Mouse (Mus musculus): ENCODE measurements around the gene Tctex1d2. TPM values are rescaled to one million over a fixed set of nuclear protein-coding genes. Genes with fewer than 3 reads are reported as not detected.

The Tctex1d2 gene
- polyA plus RNA-seq (2012; rRNA removed; ENCODE audit: low replicate concordance), result 0.39 and 2.7 TPM in 2 replicates

DNA sequence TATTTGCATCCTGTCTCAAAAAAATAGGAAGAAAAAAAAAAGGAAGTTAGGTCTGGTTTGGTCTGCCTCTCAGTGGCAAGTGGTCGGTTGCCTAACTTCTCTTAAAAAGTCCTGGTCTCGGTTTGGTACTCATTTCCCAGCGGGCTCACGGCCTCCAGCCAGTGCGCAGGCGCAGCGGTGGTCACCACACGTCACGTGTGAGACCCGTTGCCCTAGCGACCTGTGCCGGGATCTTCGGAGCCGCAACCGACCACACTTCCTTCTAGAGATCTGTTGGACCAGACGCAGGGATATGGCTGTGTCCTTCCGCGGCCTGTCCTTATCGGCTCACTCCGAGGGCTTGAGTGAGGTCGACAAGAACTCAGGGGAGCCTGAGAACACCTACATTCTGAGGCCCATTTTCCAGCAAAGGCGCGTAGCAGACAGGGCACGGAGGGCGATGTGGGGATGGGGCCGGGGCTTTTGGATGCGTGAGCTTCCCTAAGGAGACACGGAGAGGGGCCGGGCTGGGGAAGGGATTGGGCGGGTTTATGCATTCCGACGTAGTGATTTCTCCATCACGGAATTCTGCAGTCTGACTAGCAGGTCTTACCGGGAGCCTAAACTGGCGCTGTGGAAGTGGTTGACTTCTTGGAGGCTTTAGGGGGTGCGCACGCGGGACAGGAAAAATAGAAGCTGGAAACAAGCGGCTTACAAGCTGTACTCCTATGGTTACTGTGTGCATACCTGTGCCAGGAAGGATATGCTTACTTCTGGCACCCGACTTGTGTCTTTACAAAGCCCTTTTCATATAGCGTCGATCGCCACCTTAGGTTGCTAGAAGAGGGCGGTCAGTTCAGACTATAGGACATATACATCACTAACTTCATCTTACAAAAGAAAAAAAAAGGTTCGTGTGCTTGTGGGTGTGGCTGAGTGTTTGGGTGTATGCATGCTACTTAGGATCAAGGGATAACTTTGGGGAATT is at the start of gene Tctex1d2:
Gene Tctex1d2, plus strand, starts transcription at position 186 of the 967 bp plus-strand sequence.

DNA sequence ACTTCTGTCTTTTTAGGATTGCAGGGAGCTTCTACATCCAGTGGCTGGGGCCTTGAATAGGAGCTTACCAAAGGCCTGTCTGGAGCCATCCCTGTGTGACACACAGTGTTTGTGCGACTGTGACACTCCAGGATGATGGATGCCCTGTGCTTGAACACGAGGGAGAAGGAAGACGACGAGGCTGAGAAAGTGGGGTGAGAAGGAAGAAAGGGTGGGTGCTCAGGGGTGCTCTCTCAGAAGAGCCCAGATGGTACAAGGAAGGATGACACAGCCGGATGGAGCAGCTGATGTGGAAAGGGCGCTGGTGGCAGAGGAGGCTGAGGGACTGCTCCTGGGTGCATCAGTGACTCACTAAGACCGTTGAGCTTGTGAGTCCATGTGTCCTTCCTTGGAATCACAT is 19.2 kb upstream of the Tctex1d2 start, which contains the start of gene Tm4sf19:
Gene Tm4sf19, plus strand, starts transcription at position 240 of the 400 bp plus-strand sequence.

DNA sequence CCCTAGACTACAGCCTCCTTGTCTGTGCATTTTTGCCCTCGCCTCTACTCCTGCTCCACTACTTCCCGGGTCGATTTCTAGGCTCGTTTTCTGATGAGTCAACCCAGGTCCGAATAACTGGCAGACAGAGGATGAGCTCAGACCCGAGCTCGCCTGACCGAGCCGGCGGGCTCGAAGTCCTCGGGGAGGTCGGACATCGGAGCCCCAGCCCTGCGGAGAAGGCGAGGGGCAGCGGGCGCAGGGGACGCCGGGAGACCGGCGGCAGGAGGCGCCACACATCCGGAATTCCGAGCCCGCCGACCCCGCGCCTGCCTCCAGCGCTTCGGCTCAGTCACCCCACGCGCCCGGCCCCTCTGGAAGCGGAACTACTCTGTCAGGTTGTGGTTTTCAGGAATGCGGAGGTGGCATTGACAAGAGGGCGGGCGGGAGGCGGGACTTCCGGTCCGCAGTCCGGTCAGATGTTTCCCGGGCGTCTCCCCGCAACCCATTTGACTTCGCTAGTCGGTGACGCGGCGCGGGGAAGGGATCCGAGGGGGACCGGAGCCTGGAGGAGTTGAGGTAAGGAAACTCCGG is 11.1 kb downstream of the Tctex1d2 start, which contains the start of gene Pcyt1a:
Gene Pcyt1a, plus strand, starts transcription at position 448 of the 573 bp plus-strand sequence.

Other genes starting within 250 kb of the Tctex1d2 start
- gene Bex6, start 239.9 kb upstream of the Tctex1d2 start, polyA plus RNA-seq (2012; rRNA removed; ENCODE audit: low replicate concordance), result not detected in 2 replicates
- 1.0 and 1.3 TPM in 2 replicates for gene Fbxo45, start 172.5 kb upstream of the Tctex1d2 start, polyA plus RNA-seq (2012; rRNA removed; ENCODE audit: low replicate concordance)
- gene Wdr53, start 172.5 kb upstream of the Tctex1d2 start, polyA plus RNA-seq (2012; rRNA removed; ENCODE audit: low replicate concordance), result 0.55 and 0.72 TPM in 2 replicates
- gene Smco1, start 148.2 kb upstream of the Tctex1d2 start, polyA plus RNA-seq (2012; rRNA removed; ENCODE audit: low replicate concordance), result not detected in 2 replicates
- gene Rnf168, start 142.2 kb upstream of the Tctex1d2 start, polyA plus RNA-seq (2012; rRNA removed; ENCODE audit: low replicate concordance), result 3.2 and 3.9 TPM in 2 replicates
- 0.50 and 2.0 TPM in 2 replicates for gene Ubxn7, start 87.4 kb upstream of the Tctex1d2 start, polyA plus RNA-seq (2012; rRNA removed; ENCODE audit: low replicate concordance)
- gene Tm4sf19, start 19.2 kb upstream of the Tctex1d2 start, polyA plus RNA-seq (2012; rRNA removed; ENCODE audit: low replicate concordance), result 0.59 TPM in 1 of 2 replicates, not detected in the other
- 43.6 and 55.6 TPM in 2 replicates for gene Pcyt1a, start 11.2 kb downstream of the Tctex1d2 start, polyA plus RNA-seq (2012; rRNA removed; ENCODE audit: low replicate concordance)
- gene Slc51a, start 68.2 kb downstream of the Tctex1d2 start, polyA plus RNA-seq (2012; rRNA removed; ENCODE audit: low replicate concordance), result 143 and 387 TPM in 2 replicates
- gene Zdhhc19, start 76.6 kb downstream of the Tctex1d2 start, polyA plus RNA-seq (2012; rRNA removed; ENCODE audit: low replicate concordance), result 0.81 and 1.1 TPM in 2 replicates
- gene Tfrc, start 189.2 kb downstream of the Tctex1d2 start, polyA plus RNA-seq (2012; rRNA removed; ENCODE audit: low replicate concordance), result 2.2 and 3.5 TPM in 2 replicates
- 99.8 and 173 TPM in 2 replicates for gene Tnk2, start 224.2 kb downstream of the Tctex1d2 start, polyA plus RNA-seq (2012; rRNA removed; ENCODE audit: low replicate concordance)